Mouse (Mus musculus): Measurements from ENCODE around the gene Ccdc34. TPM values are rescaled to one million over a fixed set of nuclear protein-coding genes. Genes with fewer than 3 reads are reported as not detected.

The Ccdc34 gene
- polyA plus RNA-seq, 1 experiment = 4.2 TPM

- Histone ChIP-seq H3K4me3 (ENCODE audit: insufficient read depth, low read depth, low read length) (no peak overlapping the region), H3K27me3 (replicated peaks; ENCODE audit: control insufficient read depth, insufficient read depth, low read length) (no peaks in the 10 kb centered on the region), H3K27ac (ENCODE audit: insufficient read depth, low read depth, low read length) (peak overlapping the region; percentile 62), H3K4me1 (ENCODE audit: control insufficient read depth, insufficient read depth, low read length) (peaks cover 38% of the 10 kb centered on the region), H3K36me3 (ENCODE audit: control insufficient read depth, insufficient read depth, low read length) (no peaks in the 10 kb centered on the region)
- DNase-seq = no peak
- no peak for TF ChIP-seq POLR2A (IDR thresholded peaks at IDR 0.05; ENCODE audit: low read depth, low read length)
- TF ChIP-seq CTCF (conservative IDR thresholded peaks at IDR 0.05; ENCODE audit: insufficient read depth, insufficient read length, low read depth, low read length) = no peak
- WGBS = 43% methylated on average over 2 of the region's 2 CpGs
These were observed 159.8 kb downstream of the Ccdc34 start for GRCm38 (mm10) chr2:110177406-110177805.

GRCm38 (mm10) chr2:110177879-110178278 is 160.3 kb downstream of the Ccdc34 start:
- no peaks in the 10 kb centered on the region for H3K27me3 ChIP-seq (replicated peaks; ENCODE audit: control insufficient read depth, insufficient read depth, low read length)
- TF ChIP-seq CTCF (conservative IDR thresholded peaks at IDR 0.05; ENCODE audit: insufficient read depth, insufficient read length, low read depth, low read length) (no peak), POLR2A (IDR thresholded peaks at IDR 0.05; ENCODE audit: low read depth, low read length) (no peak)
- no peak overlapping the region for H3K4me3 ChIP-seq (ENCODE audit: insufficient read depth, low read depth, low read length)
- H3K4me1 ChIP-seq (ENCODE audit: control insufficient read depth, insufficient read depth, low read length) = peaks cover 43% of the 10 kb centered on the region
- WGBS = 16% methylated on average over 7 of the region's 7 CpGs
- H3K27ac ChIP-seq (ENCODE audit: insufficient read depth, low read depth, low read length) = peak overlapping the region; percentile 86
- no peaks in the 10 kb centered on the region for H3K36me3 ChIP-seq (ENCODE audit: control insufficient read depth, insufficient read depth, low read length)
- peak; percentile 88 for DNase-seq

- peaks cover 52% of the 10 kb centered on the region for H3K4me1 ChIP-seq (ENCODE audit: control insufficient read depth, insufficient read depth, low read length)
- 26% methylated on average over 10 of the region's 10 CpGs for WGBS
- no peaks in the 10 kb centered on the region for H3K27me3 ChIP-seq (replicated peaks; ENCODE audit: control insufficient read depth, insufficient read depth, low read length)
- H3K36me3 ChIP-seq (ENCODE audit: control insufficient read depth, insufficient read depth, low read length) = no peaks in the 10 kb centered on the region
- TF ChIP-seq POLR2A (IDR thresholded peaks at IDR 0.05; ENCODE audit: low read depth, low read length) (no peak), CTCF (conservative IDR thresholded peaks at IDR 0.05; ENCODE audit: insufficient read depth, insufficient read length, low read depth, low read length) (no peak)
- DNase-seq = peak; percentile 76
- H3K27ac ChIP-seq (ENCODE audit: insufficient read depth, low read depth, low read length) = peak overlapping the region; percentile 24
- no peak overlapping the region for H3K4me3 ChIP-seq (ENCODE audit: insufficient read depth, low read depth, low read length)
These were observed 162.2 kb downstream of the Ccdc34 start for GRCm38 (mm10) chr2:110179669-110180315.

GRCm38 (mm10) chr2:110180316-110180670 is 162.7 kb downstream of the Ccdc34 start:
- 53% methylated on average over 7 of the region's 7 CpGs for WGBS
- Histone ChIP-seq H3K36me3 (ENCODE audit: control insufficient read depth, insufficient read depth, low read length) (no peaks in the 10 kb centered on the region), H3K27me3 (replicated peaks; ENCODE audit: control insufficient read depth, insufficient read depth, low read length) (no peaks in the 10 kb centered on the region), H3K4me3 (ENCODE audit: insufficient read depth, low read depth, low read length) (no peak overlapping the region), H3K27ac (ENCODE audit: insufficient read depth, low read depth, low read length) (peak overlapping the region; percentile 24), H3K4me1 (ENCODE audit: control insufficient read depth, insufficient read depth, low read length) (peaks cover 55% of the 10 kb centered on the region)
- TF ChIP-seq POLR2A (IDR thresholded peaks at IDR 0.05; ENCODE audit: low read depth, low read length) (no peak), CTCF (conservative IDR thresholded peaks at IDR 0.05; ENCODE audit: insufficient read depth, insufficient read length, low read depth, low read length) (no peak)
- DNase-seq = no peak

GRCm38 (mm10) chr2:110181666-110182065 is 164.0 kb downstream of the Ccdc34 start:
- Histone ChIP-seq H3K4me1 (ENCODE audit: control insufficient read depth, insufficient read depth, low read length) (peaks cover 60% of the 10 kb centered on the region), H3K36me3 (ENCODE audit: control insufficient read depth, insufficient read depth, low read length) (no peaks in the 10 kb centered on the region), H3K4me3 (ENCODE audit: insufficient read depth, low read depth, low read length) (no peak overlapping the region), H3K27me3 (replicated peaks; ENCODE audit: control insufficient read depth, insufficient read depth, low read length) (no peaks in the 10 kb centered on the region), H3K27ac (ENCODE audit: insufficient read depth, low read depth, low read length) (peak overlapping the region; percentile 94)
- WGBS = 36% methylated on average over 6 of the region's 6 CpGs
- DNase-seq = peak; percentile 80
- TF ChIP-seq POLR2A (IDR thresholded peaks at IDR 0.05; ENCODE audit: low read depth, low read length) = no peak
- no peak for TF ChIP-seq CTCF (conservative IDR thresholded peaks at IDR 0.05; ENCODE audit: insufficient read depth, insufficient read length, low read depth, low read length)

- Histone ChIP-seq H3K36me3 (ENCODE audit: control insufficient read depth, insufficient read depth, low read length) (no peaks in the 10 kb centered on the region), H3K4me1 (ENCODE audit: control insufficient read depth, insufficient read depth, low read length) (peaks cover 58% of the 10 kb centered on the region), H3K27me3 (replicated peaks; ENCODE audit: control insufficient read depth, insufficient read depth, low read length) (no peaks in the 10 kb centered on the region), H3K27ac (ENCODE audit: insufficient read depth, low read depth, low read length) (peak overlapping the region; percentile 94), H3K4me3 (ENCODE audit: insufficient read depth, low read depth, low read length) (no peak overlapping the region)
- 24% methylated on average over 6 of the region's 6 CpGs for WGBS
- no peak for TF ChIP-seq CTCF (conservative IDR thresholded peaks at IDR 0.05; ENCODE audit: insufficient read depth, insufficient read length, low read depth, low read length)
- TF ChIP-seq POLR2A (IDR thresholded peaks at IDR 0.05; ENCODE audit: low read depth, low read length) = no peak
- DNase-seq = peak; percentile 94
These were observed 164.6 kb downstream of the Ccdc34 start for GRCm38 (mm10) chr2:110182248-110182647.

- no peak overlapping the region for H3K4me3 ChIP-seq (ENCODE audit: insufficient read depth, low read depth, low read length)
- DNase-seq = peak; percentile 88
- 28% methylated on average over 4 of the region's 4 CpGs for WGBS
- peaks cover 57% of the 10 kb centered on the region for H3K4me1 ChIP-seq (ENCODE audit: control insufficient read depth, insufficient read depth, low read length)
- peak overlapping the region; percentile 94 for H3K27ac ChIP-seq (ENCODE audit: insufficient read depth, low read depth, low read length)
- H3K36me3 ChIP-seq (ENCODE audit: control insufficient read depth, insufficient read depth, low read length) = no peaks in the 10 kb centered on the region
- no peak for TF ChIP-seq CTCF (conservative IDR thresholded peaks at IDR 0.05; ENCODE audit: insufficient read depth, insufficient read length, low read depth, low read length)
- no peak for TF ChIP-seq POLR2A (IDR thresholded peaks at IDR 0.05; ENCODE audit: low read depth, low read length)
- no peaks in the 10 kb centered on the region for H3K27me3 ChIP-seq (replicated peaks; ENCODE audit: control insufficient read depth, insufficient read depth, low read length)
These were observed 165.3 kb downstream of the Ccdc34 start for GRCm38 (mm10) chr2:110182795-110183486.
